Comparison of ENCODE assay signal across 15 mouse cellular contexts in the genomic region with DNA sequence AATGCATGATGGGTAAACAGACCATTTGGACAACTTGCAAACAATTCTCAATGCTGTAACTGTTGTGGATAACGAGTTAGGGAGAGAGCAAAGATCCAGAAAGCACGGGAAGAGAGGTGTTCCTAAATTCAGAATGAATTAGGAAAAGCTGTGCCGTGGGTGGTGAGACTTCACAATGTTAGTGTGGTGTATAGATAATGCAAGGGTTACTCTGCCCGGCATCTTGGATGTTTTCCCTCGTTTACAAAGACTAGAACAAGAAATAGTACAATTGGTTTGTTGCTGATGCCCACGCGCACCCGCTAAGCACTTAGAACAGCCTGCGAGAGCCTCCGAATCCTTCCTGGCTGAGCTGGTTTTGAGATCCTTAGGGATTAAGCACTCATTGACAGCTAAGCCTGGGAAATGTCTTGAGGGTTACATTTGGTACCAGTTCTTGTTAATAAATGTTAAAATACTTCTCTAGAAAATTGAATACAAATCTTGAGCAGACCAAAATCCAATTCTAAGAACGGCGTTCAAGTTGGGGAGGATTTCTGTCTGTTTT.
DNase-seq lines count a peak whose midpoint lies in the region; ATAC-seq and TF ChIP-seq lines count a peak whose summit lies in the region.
"Had no signal": no experiment of that assay in that cellular context is flagged by ENCODE, and none has a peak within 500 bp of the region (broad histone marks: within the 10 kb centered on the region; RNA-seq: fewer than 3 reads in every experiment).

No protein-coding gene starts in this region.

- peak overlapping the region; percentile 51 for H3K27ac ChIP-seq in layer of hippocampus, adult 2 months
- H3K27ac ChIP-seq in embryonic facial prominence, embryonic 13.5 days, result peak overlapping the region; percentile 52; the same call in 1 of the 2 replicates
- H3K27ac ChIP-seq in midbrain, embryonic 12.5 days (replicated peaks), result no peak overlapping the region
- H3K27ac ChIP-seq: gastrocnemius, adult 2 months; neural tube, embryonic 13.5 days had no signal

- H3K36me3 ChIP-seq in embryonic facial prominence, embryonic 13.5 days, result no peaks in the 10 kb centered on the region
- no peaks in the 10 kb centered on the region for H3K36me3 ChIP-seq in midbrain, embryonic 12.5 days
- H3K36me3 ChIP-seq: neural tube, embryonic 13.5 days had no signal

- no peak for TF ChIP-seq CTCF in layer of hippocampus, adult 2 months (conservative IDR thresholded peaks at IDR 0.05)

- H3K27me3 ChIP-seq in embryonic facial prominence, embryonic 13.5 days, result no peaks in the 10 kb centered on the region
- peaks cover 10% of the 10 kb centered on the region for H3K27me3 ChIP-seq in midbrain, embryonic 12.5 days
- H3K27me3 ChIP-seq: neural tube, embryonic 13.5 days had no signal

- H3K4me1 ChIP-seq in embryonic facial prominence, embryonic 13.5 days, result peaks cover 26% of the 10 kb centered on the region
- H3K4me1 ChIP-seq in midbrain, embryonic 12.5 days, result peaks cover 20% of the 10 kb centered on the region
- H3K4me1 ChIP-seq: neural tube, embryonic 13.5 days had no signal

- DNase-seq in embryo, embryonic 10 days (ENCODE audit: low spot score), result peak; percentile 28
- DNase-seq in embryo, embryonic 9.5 days (ENCODE audit: extremely low spot score), result no peak
- DNase-seq in layer of hippocampus, adult 2 months (ENCODE audit: low spot score in 2 of 2), result no peak
- no peak for DNase-seq in layer of hippocampus, adult 9-11 months
- no peak for DNase-seq in spleen, adult 12 weeks (ENCODE audit: low spot score)
- DNase-seq: adrenal gland, postnatal 14 days; kidney, adult 8-10 months; lung, postnatal 36 days; thymus, postnatal 36 days had no signal

- H3K4me3 ChIP-seq in layer of hippocampus, adult 2 months, result peak overlapping the region; percentile 2; the same call in 1 of the 2 replicates
- no peak overlapping the region for H3K4me3 ChIP-seq in embryonic facial prominence, embryonic 13.5 days
- H3K4me3 ChIP-seq in midbrain, embryonic 12.5 days, result no peak overlapping the region
- H3K4me3 ChIP-seq: erythroblast, embryonic 14.5 days; neural tube, embryonic 13.5 days had no signal

- 28% methylated on average over 12 of the region's 12 CpGs for WGBS in embryonic facial prominence, embryonic 13.5 days
- 24% methylated on average over 12 of the region's 12 CpGs for WGBS in midbrain, embryonic 12.5 days

- ATAC-seq in embryonic facial prominence, embryonic 13.5 days (ENCODE audit: insufficient number of reproducible peaks, insufficient read depth, low FRiP score, low TSS enrichment, low read depth), result no peak
- no peak for ATAC-seq in midbrain, embryonic 12.5 days (ENCODE audit: low FRiP score, low read depth)
- ATAC-seq in granulocyte monocyte progenitor cell, adult 5-6 weeks (replicated peaks; ENCODE audit: poor library complexity, severe bottlenecking), result no peak

- H3K9me3 ChIP-seq in embryonic facial prominence, embryonic 13.5 days, result no peaks in the 10 kb centered on the region
- no peaks in the 10 kb centered on the region for H3K9me3 ChIP-seq in midbrain, embryonic 12.5 days
- H3K9me3 ChIP-seq: neural tube, embryonic 13.5 days had no signal

- peak overlapping the region; percentile 24 for H3K4me2 ChIP-seq in embryonic facial prominence, embryonic 13.5 days
- peak overlapping the region; percentile 22; the same call in 1 of the 2 replicates for H3K4me2 ChIP-seq in midbrain, embryonic 12.5 days (replicated peaks)
- H3K4me2 ChIP-seq: neural tube, embryonic 13.5 days had no signal

- H3K9ac ChIP-seq in embryonic facial prominence, embryonic 13.5 days, result no peak overlapping the region
- no peak overlapping the region for H3K9ac ChIP-seq in midbrain, embryonic 12.5 days (replicated peaks)
- H3K9ac ChIP-seq: neural tube, embryonic 13.5 days had no signal
